ENCODE assay signal across 17 mouse cellular contexts in genomic region chr12:86955894-86956293, GRCm38 (mm10). TPM values are rescaled to one million over a fixed set of nuclear protein-coding genes. Genes with fewer than 3 reads are reported as not detected.
A peak's percentile ranks its signal among the peaks of the same experiment; 100 is the strongest.
DNase-seq lines count a peak whose midpoint lies in the region; ATAC-seq and TF ChIP-seq lines count a peak whose summit lies in the region.
"Had no signal": no experiment of that assay in that cellular context is flagged by ENCODE, and none has a peak within 500 bp of the region (broad histone marks: within the 10 kb centered on the region; RNA-seq: fewer than 3 reads in every experiment).

No protein-coding gene starts in this region.

- whole genome bisulfite sequencing in cerebellum, adult 2 months: 9% methylated on average over 2 of the region's 2 CpGs
- 98% methylated on average over 2 of the region's 2 CpGs for WGBS in midbrain, embryonic 11.5 days
- 93% methylated on average over 2 of the region's 2 CpGs for whole genome bisulfite sequencing in midbrain, embryonic 13.5 days
- 87% methylated on average over 2 of the region's 2 CpGs for WGBS in hindbrain, embryonic 14.5 days
- WGBS in hindbrain, embryonic 10.5 days: 89% methylated on average over 2 of the region's 2 CpGs

- peak overlapping the region; percentile 29 for H3K27ac ChIP-seq in cerebellum, adult 2 months (ENCODE audit: insufficient read depth, low read length)
- H3K27ac ChIP-seq in midbrain, embryonic 11.5 days (ENCODE audit: low read depth, low read length): no peak overlapping the region
- no peak overlapping the region for H3K27ac ChIP-seq in midbrain, embryonic 13.5 days
- H3K27ac ChIP-seq in hindbrain, embryonic 14.5 days: no peak overlapping the region
- no peak overlapping the region for H3K27ac ChIP-seq in hindbrain, embryonic 10.5 days
- H3K27ac ChIP-seq: forebrain, embryonic 13.5 days; hindbrain, postnatal 0 days had no signal

- no peak overlapping the region for H3K9ac ChIP-seq in midbrain, embryonic 11.5 days (ENCODE audit: low read length)
- no peak overlapping the region for H3K9ac ChIP-seq in midbrain, embryonic 13.5 days (replicated peaks)
- H3K9ac ChIP-seq in hindbrain, embryonic 14.5 days: no peak overlapping the region
- H3K9ac ChIP-seq: forebrain, embryonic 13.5 days had no signal

- H3K4me3 ChIP-seq in cerebellum, adult 2 months (replicated peaks; ENCODE audit: insufficient read depth, low read depth, low read length): no peak overlapping the region
- no peak overlapping the region for H3K4me3 ChIP-seq in midbrain, embryonic 11.5 days (ENCODE audit: low read depth, low read length)
- no peak overlapping the region for H3K4me3 ChIP-seq in midbrain, embryonic 13.5 days (replicated peaks)
- no peak overlapping the region for H3K4me3 ChIP-seq in hindbrain, embryonic 14.5 days (replicated peaks; ENCODE audit: low read length)
- no peak overlapping the region for H3K4me3 ChIP-seq in hindbrain, embryonic 10.5 days
- H3K4me3 ChIP-seq: forebrain, embryonic 13.5 days had no signal

- H3K9me3 ChIP-seq in midbrain, embryonic 11.5 days (ENCODE audit: control insufficient read depth, low read length): no peaks in the 10 kb centered on the region
- no peaks in the 10 kb centered on the region for H3K9me3 ChIP-seq in midbrain, embryonic 13.5 days
- H3K9me3 ChIP-seq in hindbrain, embryonic 14.5 days (ENCODE audit: control insufficient read depth, low read length): no peaks in the 10 kb centered on the region
- H3K9me3 ChIP-seq in hindbrain, embryonic 10.5 days: no peaks in the 10 kb centered on the region
- H3K9me3 ChIP-seq: forebrain, embryonic 13.5 days; G1E had no signal

- TF ChIP-seq POLR2A in cerebellum, adult 2 months (IDR thresholded peaks at IDR 0.05; ENCODE audit: borderline replicate concordance, insufficient read depth, low read length): no peak

- no peaks in the 10 kb centered on the region for H3K27me3 ChIP-seq in cerebellum, adult 2 months (ENCODE audit: control insufficient read depth, insufficient read depth, low read length)
- H3K27me3 ChIP-seq in midbrain, embryonic 11.5 days (ENCODE audit: control insufficient read depth, insufficient read depth, low read length): no peaks in the 10 kb centered on the region
- no peaks in the 10 kb centered on the region for H3K27me3 ChIP-seq in midbrain, embryonic 13.5 days
- H3K27me3 ChIP-seq in hindbrain, embryonic 14.5 days (ENCODE audit: control insufficient read depth, insufficient read depth, low read length): no peaks in the 10 kb centered on the region
- no peaks in the 10 kb centered on the region for H3K27me3 ChIP-seq in hindbrain, embryonic 10.5 days (ENCODE audit: insufficient read depth, poor library complexity, severe bottlenecking)
- H3K27me3 ChIP-seq: forebrain, embryonic 13.5 days had no signal

- ATAC-seq in midbrain, embryonic 11.5 days (ENCODE audit: low FRiP score): no peak
- ATAC-seq in midbrain, embryonic 13.5 days: no peak
- no peak for ATAC-seq in hindbrain, embryonic 14.5 days (ENCODE audit: low FRiP score)
- ATAC-seq: forebrain, embryonic 13.5 days; hindbrain, postnatal 0 days had no signal

- no peak for TF ChIP-seq CTCF in cerebellum, adult 2 months (IDR thresholded peaks at IDR 0.05; ENCODE audit: borderline replicate concordance, insufficient read depth, low read depth, low read length)

- peaks cover 41% of the 10 kb centered on the region for H3K4me1 ChIP-seq in cerebellum, adult 2 months (ENCODE audit: control insufficient read depth, insufficient read depth, low read length)
- H3K4me1 ChIP-seq in midbrain, embryonic 11.5 days (ENCODE audit: control insufficient read depth, insufficient read depth, low read length): peaks cover 2% of the 10 kb centered on the region; the same call in 1 of the 2 replicates
- H3K4me1 ChIP-seq in midbrain, embryonic 13.5 days (replicated peaks): peaks cover 12% of the 10 kb centered on the region
- H3K4me1 ChIP-seq in hindbrain, embryonic 14.5 days (replicated peaks; ENCODE audit: control insufficient read depth, insufficient read depth, low read length): no peaks in the 10 kb centered on the region
- 0 out of 2 replicates have a peak, but pooled peaks cover 2% of the 10 kb centered on the region for H3K4me1 ChIP-seq in hindbrain, embryonic 10.5 days (replicated peaks)

- H3K4me2 ChIP-seq in midbrain, embryonic 11.5 days: no peak overlapping the region
- no peak overlapping the region for H3K4me2 ChIP-seq in midbrain, embryonic 13.5 days (replicated peaks)
- no peak overlapping the region for H3K4me2 ChIP-seq in hindbrain, embryonic 14.5 days (replicated peaks)
- H3K4me2 ChIP-seq: forebrain, embryonic 13.5 days; liver, embryonic 11.5 days had no signal

- peaks cover 25% of the 10 kb centered on the region for H3K36me3 ChIP-seq in midbrain, embryonic 11.5 days (ENCODE audit: control insufficient read depth, insufficient read depth, low read length)
- peaks cover 76% of the 10 kb centered on the region for H3K36me3 ChIP-seq in midbrain, embryonic 13.5 days
- peaks cover 77% of the 10 kb centered on the region for H3K36me3 ChIP-seq in hindbrain, embryonic 14.5 days (replicated peaks; ENCODE audit: control insufficient read depth, insufficient read depth)
- peaks cover 87% of the 10 kb centered on the region for H3K36me3 ChIP-seq in hindbrain, embryonic 10.5 days

- peak in 1 of 2 experiments; percentile 59 for DNase-seq in cerebellum, adult 2 months
- DNase-seq in cerebellum, postnatal 14 days: no peak
- DNase-seq in midbrain, embryonic 11.5 days (ENCODE audit: low spot score, missing footprints): peak; percentile 60
- DNase-seq in heart, postnatal 4 days: peak; percentile 36
- no peak for DNase-seq in hindbrain, embryonic 14.5 days (ENCODE audit: low spot score)
- no peak for DNase-seq in hindbrain, embryonic 10.5 days (ENCODE audit: low spot score)
- DNase-seq in ovary, postnatal 14 days (ENCODE audit: low spot score): no peak
- DNase-seq: gastrocnemius, postnatal 36 days; kidney, postnatal 36 days; lung, postnatal 36 days; thymus, adult 2 months had no signal

RNA-seq across cellular contexts. Expression of gene Cipc, which starts 9.1 kb away (rescaled TPM):
- 122 and 127 TPM in 2 replicates for polyA plus RNA-seq in cerebellum, adult 2 months (2012; rRNA removed)
- 37.9 and 38.4 TPM in 2 replicates for polyA plus RNA-seq in midbrain, embryonic 11.5 days (2014; fragmentation: Nextera tagmentation; extraction: Ambion mirVana)
- 49.8 and 51.2 TPM in 2 replicates for polyA plus RNA-seq in midbrain, embryonic 13.5 days (2015; fragmentation: Nextera tagmentation; extraction: Ambion mirVana)
- 10 to 100 TPM; 34.1 to 39.3 TPM for total RNA-seq in heart, postnatal 4 days (2021)
- 46.8 and 52.1 TPM in 2 replicates for polyA plus RNA-seq in hindbrain, embryonic 14.5 days (2014; fragmentation: Nextera tagmentation; extraction: Ambion mirVana)
- polyA plus RNA-seq in hindbrain, embryonic 10.5 days (2016; fragmentation: Nextera tagmentation; extraction: Ambion mirVana): 33.9 and 35.2 TPM in 2 replicates

RNA-seq across cellular contexts. Expression of gene Zdhhc22, which starts 34.3 kb away (rescaled TPM):
- polyA plus RNA-seq in cerebellum, adult 2 months (2012; rRNA removed): 28.1 and 29.3 TPM in 2 replicates
- polyA plus RNA-seq in midbrain, embryonic 11.5 days (2014; fragmentation: Nextera tagmentation; extraction: Ambion mirVana): 0.41 and 0.51 TPM in 2 replicates
- polyA plus RNA-seq in midbrain, embryonic 13.5 days (2015; fragmentation: Nextera tagmentation; extraction: Ambion mirVana): 6.0 and 7.1 TPM in 2 replicates
- total RNA-seq in heart, postnatal 4 days (2021): not detected
- polyA plus RNA-seq in hindbrain, embryonic 14.5 days (2014; fragmentation: Nextera tagmentation; extraction: Ambion mirVana): 14.9 and 15.6 TPM in 2 replicates
- polyA plus RNA-seq in hindbrain, embryonic 10.5 days (2016; fragmentation: Nextera tagmentation; extraction: Ambion mirVana): 0.14 and 0.75 TPM in 2 replicates
- total RNA-seq: gastrocnemius, postnatal 36 days; neutrophil, adult 5-6 weeks had no signal
- polyA plus RNA-seq: G1E had no signal

Comparison
In these comparisons a context has a peak if more than half of its experiments do, and no peak if none do; other contexts are left out.
1. DNase-seq: peak in midbrain, embryonic 11.5 days (single experiment) and heart, postnatal 4 days (single experiment); none in cerebellum, postnatal 14 days (0 of 2), hindbrain, embryonic 14.5 days (single experiment), hindbrain, embryonic 10.5 days (single experiment) and ovary, postnatal 14 days (single experiment).